ENCODE assay signal across 20 mouse cellular contexts in the genomic region with DNA sequence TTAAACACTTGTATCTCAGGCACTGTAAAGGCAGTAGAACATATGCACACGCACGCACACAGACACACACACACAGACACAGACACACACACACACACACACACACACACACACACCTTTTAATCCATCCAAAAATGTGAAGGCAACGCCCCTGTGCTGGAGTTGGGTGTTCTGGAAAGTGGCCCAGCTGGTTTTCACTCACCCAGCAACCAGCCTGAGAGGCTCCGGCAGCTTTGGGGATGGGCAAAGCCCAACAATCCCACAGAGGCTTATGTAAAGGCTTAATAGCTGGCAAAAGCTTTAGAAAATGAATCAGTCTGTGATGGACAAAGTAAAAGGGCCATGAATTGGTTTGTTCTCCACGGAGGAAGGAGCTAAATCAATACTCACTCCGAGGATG. TPM values are rescaled to one million over a fixed set of nuclear protein-coding genes. Genes with fewer than 3 reads are reported as not detected.
DNase-seq lines count a peak whose midpoint lies in the region; ATAC-seq and TF ChIP-seq lines count a peak whose summit lies in the region.
"Had no signal": no experiment of that assay in that cellular context is flagged by ENCODE, and none has a peak within 500 bp of the region (broad histone marks: within the 10 kb centered on the region; RNA-seq: fewer than 3 reads in every experiment).

No protein-coding gene starts in this region.

- H3K36me3 ChIP-seq in embryonic facial prominence, embryonic 13.5 days: 0 out of 2 replicates have a peak, but pooled peaks cover 3% of the 10 kb centered on the region
- peaks cover 12% of the 10 kb centered on the region for H3K36me3 ChIP-seq in embryonic facial prominence, embryonic 10.5 days (replicated peaks)
- no peaks in the 10 kb centered on the region for H3K36me3 ChIP-seq in midbrain, embryonic 15.5 days (replicated peaks)
- no peaks in the 10 kb centered on the region for H3K36me3 ChIP-seq in midbrain, embryonic 16.5 days (ENCODE audit: control insufficient read depth, insufficient read depth, low read length)

- H3K4me3 ChIP-seq in embryonic facial prominence, embryonic 13.5 days: no peak overlapping the region
- H3K4me3 ChIP-seq in embryonic facial prominence, embryonic 10.5 days: no peak overlapping the region
- H3K4me3 ChIP-seq in layer of hippocampus, adult 2 months: no peak overlapping the region
- no peak overlapping the region for H3K4me3 ChIP-seq in midbrain, embryonic 15.5 days
- H3K4me3 ChIP-seq in midbrain, embryonic 16.5 days (ENCODE audit: low read depth, low read length): no peak overlapping the region
- H3K4me3 ChIP-seq: neural tube, embryonic 12.5 days had no signal

- H3K4me1 ChIP-seq in embryonic facial prominence, embryonic 13.5 days: peaks cover 35% of the 10 kb centered on the region
- peaks cover 13% of the 10 kb centered on the region for H3K4me1 ChIP-seq in embryonic facial prominence, embryonic 10.5 days
- peaks cover 9% of the 10 kb centered on the region; the same call in 1 of the 2 replicates for H3K4me1 ChIP-seq in midbrain, embryonic 15.5 days
- peaks cover 8% of the 10 kb centered on the region for H3K4me1 ChIP-seq in midbrain, embryonic 16.5 days (ENCODE audit: control insufficient read depth, insufficient read depth, low read length)

- no peak for TF ChIP-seq CTCF in layer of hippocampus, adult 2 months (conservative IDR thresholded peaks at IDR 0.05)

- DNase-seq in embryonic facial prominence, embryonic 10.5 days (ENCODE audit: low spot score): no peak
- peak; percentile 29 to 51 for DNase-seq in layer of hippocampus, adult 2 months (ENCODE audit: low spot score in 2 of 2)
- no peak for DNase-seq in layer of hippocampus, postnatal 25 days (ENCODE audit: extremely low spot score in 1 of 2, low spot score in 1 of 2)
- peak; percentile 39 to 58 for DNase-seq in layer of hippocampus, adult 8-10 months (ENCODE audit: low spot score in 2 of 2)
- no peak for DNase-seq in cerebellum, adult 9-10 months
- DNase-seq: cerebellum, postnatal 10 days; forebrain, postnatal 0 days; heart, adult 11 months; heart, postnatal 4 days; kidney, adult 9 months; kidney, postnatal 36 days; liver; liver, postnatal 0 days had no signal

- peak overlapping the region; percentile 52 for H3K27ac ChIP-seq in embryonic facial prominence, embryonic 13.5 days
- no peak overlapping the region for H3K27ac ChIP-seq in embryonic facial prominence, embryonic 10.5 days (replicated peaks)
- H3K27ac ChIP-seq in layer of hippocampus, adult 2 months: peak overlapping the region; percentile 66
- 0 out of 2 replicates have a peak overlapping the region, but pooled peaks have one; percentile 1 for H3K27ac ChIP-seq in midbrain, embryonic 15.5 days
- no peak overlapping the region for H3K27ac ChIP-seq in midbrain, embryonic 16.5 days (ENCODE audit: low read length)
- H3K27ac ChIP-seq: neural tube, embryonic 12.5 days had no signal

- ATAC-seq in embryonic facial prominence, embryonic 13.5 days (ENCODE audit: insufficient number of reproducible peaks, insufficient read depth, low FRiP score, low TSS enrichment, low read depth): no peak
- no peak for ATAC-seq in midbrain, embryonic 15.5 days (replicated peaks)
- ATAC-seq in midbrain, embryonic 16.5 days: no peak
- ATAC-seq: forebrain, postnatal 0 days; inflammation-experienced regulatory T-cells, adult 6 months; liver, postnatal 0 days had no signal

- H3K9ac ChIP-seq in embryonic facial prominence, embryonic 13.5 days: no peak overlapping the region
- no peak overlapping the region for H3K9ac ChIP-seq in midbrain, embryonic 15.5 days
- no peak overlapping the region for H3K9ac ChIP-seq in midbrain, embryonic 16.5 days (ENCODE audit: low read depth, low read length)
- H3K9ac ChIP-seq: forebrain, postnatal 0 days; liver, postnatal 0 days; neural tube, embryonic 12.5 days had no signal

- 59% methylated on average over 6 of the region's 6 CpGs for WGBS in embryonic facial prominence, embryonic 13.5 days
- WGBS in embryonic facial prominence, embryonic 10.5 days: 83% methylated on average over 6 of the region's 6 CpGs
- whole genome bisulfite sequencing in midbrain, embryonic 15.5 days: 61% methylated on average over 6 of the region's 6 CpGs
- 62% methylated on average over 6 of the region's 6 CpGs for WGBS in midbrain, embryonic 16.5 days

- no peak overlapping the region for H3K4me2 ChIP-seq in embryonic facial prominence, embryonic 13.5 days
- no peak overlapping the region for H3K4me2 ChIP-seq in midbrain, embryonic 15.5 days
- H3K4me2 ChIP-seq in midbrain, embryonic 16.5 days (ENCODE audit: low read length): no peak overlapping the region
- H3K4me2 ChIP-seq: neural tube, embryonic 12.5 days had no signal

- no peaks in the 10 kb centered on the region for H3K27me3 ChIP-seq in embryonic facial prominence, embryonic 13.5 days
- no peaks in the 10 kb centered on the region for H3K27me3 ChIP-seq in embryonic facial prominence, embryonic 10.5 days (replicated peaks; ENCODE audit: low read depth, poor library complexity, severe bottlenecking)
- H3K27me3 ChIP-seq in midbrain, embryonic 15.5 days (replicated peaks): no peaks in the 10 kb centered on the region
- H3K27me3 ChIP-seq in midbrain, embryonic 16.5 days (ENCODE audit: control insufficient read depth, insufficient read depth, low read depth, low read length): no peaks in the 10 kb centered on the region
- H3K27me3 ChIP-seq: neural tube, embryonic 12.5 days had no signal

- no peaks in the 10 kb centered on the region for H3K9me3 ChIP-seq in embryonic facial prominence, embryonic 13.5 days
- H3K9me3 ChIP-seq in embryonic facial prominence, embryonic 10.5 days: no peaks in the 10 kb centered on the region
- no peaks in the 10 kb centered on the region for H3K9me3 ChIP-seq in midbrain, embryonic 15.5 days
- no peaks in the 10 kb centered on the region for H3K9me3 ChIP-seq in midbrain, embryonic 16.5 days (replicated peaks; ENCODE audit: control insufficient read depth, low read length, poor library complexity, severe bottlenecking)
- H3K9me3 ChIP-seq: neural tube, embryonic 12.5 days had no signal

RNA-seq across cellular contexts. Expression of a gene that starts 14.3 kb away (rescaled TPM):
- polyA plus RNA-seq in embryonic facial prominence, embryonic 13.5 days (2015; fragmentation: Nextera tagmentation; extraction: Ambion mirVana): 21.9 and 25.1 TPM in 2 replicates
- 16.9 and 18.9 TPM in 2 replicates for polyA plus RNA-seq in embryonic facial prominence, embryonic 10.5 days (2016; fragmentation: Nextera tagmentation; extraction: Ambion mirVana)
- total RNA-seq in layer of hippocampus, adult 2 months (2021): 10 to 100 TPM; 21.8 to 31.9 TPM
- total RNA-seq in layer of hippocampus, postnatal 25 days (2021): 10 to 100 TPM; 24.9 to 30.7 TPM
- polyA plus RNA-seq in midbrain, embryonic 15.5 days (2015; fragmentation: Nextera tagmentation; extraction: Ambion mirVana): 36.1 and 38.1 TPM in 2 replicates
- 33.1 and 41.0 TPM in 2 replicates for polyA plus RNA-seq in midbrain, embryonic 16.5 days (2015; fragmentation: Nextera tagmentation; extraction: Ambion mirVana)
- total RNA-seq in layer of hippocampus, adult 8-10 months (2022): 10 to 100 TPM; 22.5 to 35.1 (median 28.4) TPM
- total RNA-seq: MEL; monocyte, adult 5-6 weeks had no signal
- polyA plus RNA-seq: inflammation-experienced regulatory T-cells, adult 6 months had no signal

Comparison
In these comparisons a context has a peak if more than half of its experiments do, and no peak if none do; other contexts are left out.
1. H3K27ac ChIP-seq: peak in embryonic facial prominence, embryonic 13.5 days (single experiment), layer of hippocampus, adult 2 months (single experiment) and midbrain, embryonic 15.5 days (single experiment); none in embryonic facial prominence, embryonic 10.5 days (single experiment) and midbrain, embryonic 16.5 days (single experiment).
2. DNase-seq: peak in layer of hippocampus, adult 2 months (2 of 2) and layer of hippocampus, adult 8-10 months (2 of 2); none in embryonic facial prominence, embryonic 10.5 days (single experiment), layer of hippocampus, postnatal 25 days (0 of 2) and cerebellum, adult 9-10 months (single experiment).